Mouse (Mus musculus): ENCODE results near the gene Rpl35.
"Not testable (repeated sequence)": the region's sequence is repeated elsewhere in the genome, so short reads cannot be mapped to it uniquely, and the experiment has no call there.

Gene Rpl35

DNA sequence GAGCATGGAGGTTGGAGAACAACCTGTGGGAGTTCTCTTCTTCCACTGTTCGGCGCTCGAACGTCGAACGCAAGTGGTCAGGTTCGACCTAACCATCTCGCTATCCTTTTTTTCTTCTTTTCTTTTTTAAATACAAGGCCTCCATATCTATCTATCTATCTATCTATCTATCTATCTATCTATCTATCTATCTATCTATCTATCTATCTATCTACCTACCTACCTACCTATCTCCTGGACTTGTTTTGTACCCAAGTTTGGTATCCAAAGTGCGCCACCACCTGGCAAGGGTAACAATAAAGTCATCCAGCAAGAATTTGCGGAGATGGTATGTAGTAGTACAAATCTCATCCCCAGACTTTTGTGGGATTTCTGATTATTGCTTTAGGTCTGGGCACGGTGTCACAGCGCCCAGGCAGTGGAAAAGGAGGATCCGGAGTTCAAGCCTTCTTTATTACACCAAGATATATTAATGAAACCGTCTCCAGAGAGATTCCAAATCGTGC, at the start of gene Rpl35:
Rpl35 (minus strand) TSS at position 51 of the 506 bp plus-strand sequence.
- DNase-seq (ENCODE audit: low read depth, low spot score), result no peak

DNA sequence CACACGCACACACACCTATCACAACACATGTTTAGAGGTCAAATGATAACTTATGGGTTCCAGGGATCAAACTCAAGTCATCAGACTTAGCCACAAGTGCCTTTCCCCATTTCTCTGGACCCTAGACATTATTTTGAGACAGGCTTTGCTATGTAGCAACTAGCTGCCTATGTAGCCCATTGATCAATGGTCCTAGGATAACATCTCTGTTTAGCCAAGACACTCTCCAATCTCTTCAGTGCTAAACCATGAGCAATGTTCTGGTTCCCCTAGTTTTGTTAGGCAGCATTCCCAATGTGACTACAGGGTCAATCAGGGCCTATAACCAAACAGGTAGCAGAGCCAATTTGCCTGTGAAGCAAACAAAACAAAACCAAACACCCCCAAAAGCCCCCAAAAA, 43.1 kb upstream of the Rpl35 start:
- DNase-seq (ENCODE audit: low read depth, low spot score), result no peak

DNA sequence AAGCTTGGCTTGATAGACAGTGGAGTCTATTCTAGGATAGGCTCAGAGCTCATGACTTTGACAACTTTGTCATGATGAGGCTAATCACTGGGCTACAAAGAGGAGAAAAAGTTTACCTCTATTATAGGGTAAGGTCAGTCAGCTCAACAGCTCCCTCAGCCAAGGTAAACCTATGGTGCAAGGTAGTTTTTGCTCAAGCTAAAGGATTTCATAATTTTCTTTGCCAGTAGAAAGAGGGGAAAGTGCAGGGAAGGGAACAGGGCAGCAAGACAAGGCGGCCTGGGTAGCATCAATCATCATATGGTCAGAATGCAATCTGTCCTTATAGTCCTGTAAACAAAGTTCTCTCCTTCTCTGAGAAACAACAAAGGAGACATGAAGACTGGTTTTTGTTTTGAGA, 34.8 kb upstream of the Rpl35 start:
- no peak for DNase-seq (ENCODE audit: low read depth, low spot score)

DNA sequence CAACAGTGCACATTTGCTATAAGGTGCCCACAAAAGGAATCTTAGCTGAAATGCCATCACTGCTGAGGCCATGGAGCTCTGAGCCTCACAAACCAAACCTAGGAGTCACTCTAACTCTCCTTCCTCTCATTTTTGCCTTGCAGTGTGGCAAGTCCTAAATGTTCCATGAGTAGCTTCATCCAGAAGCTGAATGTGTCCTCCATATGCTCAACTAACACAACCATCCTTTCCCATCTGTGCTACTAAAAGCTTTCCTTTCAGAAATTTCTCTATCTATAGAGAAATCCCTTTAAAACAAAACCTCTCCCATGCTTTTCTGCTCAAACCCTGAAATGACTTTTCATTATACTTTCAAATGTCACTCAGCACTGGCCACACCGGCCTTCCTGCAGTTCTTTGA, 26.2 kb upstream of the Rpl35 start:
- no peak for DNase-seq (ENCODE audit: low read depth, low spot score)

DNA sequence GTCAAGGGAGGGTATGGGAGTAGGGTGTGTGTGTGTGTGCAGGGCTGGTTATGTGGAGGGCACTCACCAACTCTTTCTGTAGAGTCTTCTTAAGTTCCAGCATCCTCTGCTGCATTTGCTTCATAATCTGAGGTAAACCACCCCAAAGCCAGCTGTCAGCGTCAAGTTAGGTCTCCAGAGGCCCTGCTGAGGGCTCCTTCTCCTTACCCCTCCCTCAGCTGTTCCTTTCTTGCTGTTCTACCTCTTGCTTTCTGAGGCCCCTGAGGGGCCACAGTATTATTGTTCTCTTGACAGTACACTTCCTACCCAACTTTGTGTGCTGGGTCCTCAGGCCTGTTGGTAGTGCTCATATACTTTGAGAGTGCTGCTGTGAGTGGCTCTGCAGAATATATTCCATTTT, 14.6 kb upstream of the Rpl35 start:
- DNase-seq (ENCODE audit: low read depth, low spot score), result no peak

DNA sequence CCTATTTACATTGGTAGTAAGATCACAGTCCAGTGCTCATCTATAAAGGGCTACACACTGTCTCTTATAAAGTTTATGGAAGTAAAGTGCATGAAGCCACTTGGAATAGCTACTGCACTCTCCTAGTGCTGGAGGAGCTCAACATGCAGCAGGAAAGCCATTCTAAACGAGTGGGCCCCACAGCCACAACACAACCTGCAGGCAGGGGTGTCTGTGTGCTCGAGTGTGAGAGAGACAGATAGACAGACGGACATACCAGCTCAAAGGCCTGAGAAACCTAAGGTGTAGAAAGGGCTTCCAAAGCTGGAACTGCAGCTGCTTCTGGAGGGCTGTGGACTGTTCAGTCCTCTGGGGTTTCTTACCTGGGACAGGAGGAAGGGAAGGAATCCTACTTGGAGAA, 11.2 kb upstream of the Rpl35 start:
- DNase-seq (ENCODE audit: low read depth, low spot score), result no peak

DNA sequence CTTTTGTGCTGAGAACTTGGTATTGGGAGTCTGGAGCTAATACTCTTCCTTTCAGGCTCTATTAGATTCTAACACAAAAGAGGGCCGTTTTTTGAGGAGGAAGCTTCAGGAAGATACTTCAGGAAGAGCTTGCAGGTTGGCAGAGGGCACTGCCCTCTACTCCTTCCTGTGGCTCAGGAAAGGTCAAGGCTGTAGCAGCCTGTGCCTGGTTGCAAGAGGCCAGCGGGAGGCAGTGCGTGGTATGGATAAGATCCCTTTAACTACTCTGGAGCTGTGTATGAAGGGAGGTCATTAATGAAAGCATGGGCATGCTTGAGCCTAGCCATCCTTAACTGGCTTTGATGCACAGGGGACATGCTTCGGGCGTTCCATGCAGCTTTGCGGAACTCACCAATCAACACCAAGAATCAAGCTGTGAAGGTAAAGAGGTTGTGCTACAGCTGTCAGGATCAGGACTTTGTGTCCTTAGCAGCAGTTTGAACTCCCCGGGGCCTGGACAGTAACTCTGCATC, 7.4 kb upstream of the Rpl35 start:
- no peak for DNase-seq (ENCODE audit: low read depth, low spot score)

DNA sequence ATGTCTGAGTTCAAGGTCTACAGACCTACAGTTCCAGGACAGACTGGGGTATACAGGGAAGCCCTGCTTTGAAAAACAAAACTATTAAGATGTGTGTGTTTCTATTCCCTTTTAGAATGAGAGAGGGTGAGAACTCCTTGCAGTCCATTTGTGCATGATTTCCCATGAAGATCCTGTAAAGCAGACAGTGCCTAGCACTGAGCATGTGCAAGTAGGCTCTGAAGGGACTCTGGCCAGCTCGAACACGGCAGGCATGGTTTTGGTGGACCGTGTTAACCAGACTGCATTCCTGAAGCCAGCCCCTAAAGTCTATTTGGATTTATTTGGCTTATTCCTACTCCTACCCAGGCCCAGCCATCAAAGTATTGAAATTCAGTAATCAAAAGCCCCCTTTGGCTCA, 6.5 kb upstream of the Rpl35 start:
- DNase-seq (ENCODE audit: low read depth, low spot score), result no peak

DNA sequence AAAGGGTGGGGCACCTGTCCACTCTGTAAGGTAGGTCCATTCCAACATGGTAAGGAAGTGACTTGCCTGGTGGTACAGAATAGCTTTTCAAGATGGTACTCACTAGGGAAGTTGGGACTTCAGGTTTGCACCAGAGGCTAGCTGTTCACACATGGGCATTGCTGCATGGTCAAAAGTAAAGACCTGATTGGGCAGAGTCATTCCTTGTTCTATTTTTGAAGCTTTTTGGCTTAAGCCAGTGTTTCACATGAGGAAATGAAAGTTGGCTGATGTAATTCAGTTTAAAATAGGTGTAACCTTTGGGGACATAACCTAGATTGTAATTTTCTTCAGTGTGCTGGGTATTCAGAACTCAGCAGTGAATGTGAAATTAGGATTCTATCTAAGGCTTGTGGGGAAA, 5.8 kb upstream of the Rpl35 start:
- DNase-seq (ENCODE audit: low read depth, low spot score), result no peak

DNA sequence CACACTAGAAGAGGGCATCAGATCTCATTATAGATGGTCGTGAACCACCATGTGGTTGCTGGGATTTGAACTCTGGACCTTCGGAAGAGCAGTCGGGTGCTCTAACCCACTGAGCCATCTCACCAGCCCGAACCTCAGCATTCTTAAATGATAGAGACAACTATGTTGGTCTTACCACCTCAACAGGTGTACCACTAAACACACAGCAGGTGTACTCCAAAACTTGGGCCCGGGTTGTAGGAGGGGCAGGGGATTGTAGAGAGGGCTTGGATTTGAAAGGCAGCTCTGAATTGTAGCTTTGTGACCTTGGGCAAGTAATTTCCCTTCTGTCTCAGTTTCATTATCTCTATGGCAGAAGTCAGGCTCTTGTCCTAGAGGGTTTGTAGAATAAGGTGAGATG, 4.7 kb upstream of the Rpl35 start:
- not testable (repeated sequence) for DNase-seq (ENCODE audit: low read depth, low spot score)

DNA sequence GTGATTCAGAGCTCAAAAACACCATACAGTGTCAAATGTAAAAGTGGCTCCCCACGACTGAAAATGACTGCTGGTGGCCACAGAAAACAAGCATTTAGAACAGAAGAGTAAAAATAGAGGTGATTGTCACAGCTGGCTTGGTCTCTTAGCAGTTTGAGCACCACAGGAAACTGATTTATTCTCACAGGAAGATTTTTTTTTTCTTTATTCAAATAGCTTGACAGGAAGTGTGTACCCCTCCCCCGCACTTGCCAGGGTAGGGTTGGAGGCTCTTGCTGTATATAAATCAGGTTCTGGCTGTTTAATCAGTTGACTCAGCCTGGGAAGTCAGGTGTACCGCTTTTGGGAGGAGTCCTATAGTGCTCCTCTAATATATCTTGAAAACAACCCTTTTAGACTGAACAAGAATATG, 3.5 kb upstream of the Rpl35 start:
- no peak for DNase-seq (ENCODE audit: low read depth, low spot score)

DNA sequence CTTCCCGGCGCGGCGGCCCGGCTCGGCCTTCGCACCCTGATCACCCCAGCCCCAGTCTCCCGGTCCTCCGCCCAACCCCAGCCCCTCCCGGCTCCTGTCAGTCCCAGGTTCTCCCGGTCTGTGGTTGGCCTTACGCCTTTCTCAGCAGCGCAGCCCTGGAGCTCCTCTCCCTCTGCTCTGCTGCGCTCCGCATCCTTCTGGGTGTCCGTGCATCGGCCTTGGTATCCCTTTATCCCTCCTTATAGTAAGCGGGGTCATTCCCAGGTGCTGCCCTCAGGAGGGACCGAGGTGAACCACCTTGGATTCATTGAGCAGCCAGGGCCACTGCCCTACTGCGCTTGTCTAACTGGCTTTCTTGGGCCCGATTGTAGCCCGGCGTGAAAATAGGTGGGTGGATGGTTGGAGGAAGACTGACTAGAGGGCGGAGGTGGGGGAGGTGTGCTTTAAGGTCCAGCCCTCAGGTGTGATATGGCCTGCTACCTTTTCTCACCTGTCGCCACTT, 3.0 kb upstream of the Rpl35 start:
- DNase-seq (ENCODE audit: low read depth, low spot score), result no peak

DNA sequence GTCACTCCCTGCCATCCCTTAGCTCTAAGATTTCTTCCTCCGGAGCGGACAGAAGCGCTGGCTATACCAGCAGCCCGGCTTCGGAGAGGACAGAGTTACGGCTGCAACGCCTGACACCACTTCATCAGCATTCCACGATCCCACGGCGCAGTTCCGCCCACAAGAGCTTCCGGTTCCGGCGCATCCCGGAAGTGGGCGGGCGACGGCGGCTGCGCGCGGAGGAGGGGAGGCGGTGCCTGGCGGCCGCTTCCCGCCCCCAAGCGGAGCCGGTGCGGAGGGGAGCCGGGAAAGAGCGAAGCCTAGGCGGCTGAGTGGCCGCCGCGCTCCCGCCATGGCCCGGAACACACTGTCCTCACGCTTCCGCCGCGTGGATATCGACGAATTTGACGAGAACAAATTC, 2.4 kb upstream of the Rpl35 start:
- peak; percentile 86 for DNase-seq (ENCODE audit: low read depth, low spot score)

DNA sequence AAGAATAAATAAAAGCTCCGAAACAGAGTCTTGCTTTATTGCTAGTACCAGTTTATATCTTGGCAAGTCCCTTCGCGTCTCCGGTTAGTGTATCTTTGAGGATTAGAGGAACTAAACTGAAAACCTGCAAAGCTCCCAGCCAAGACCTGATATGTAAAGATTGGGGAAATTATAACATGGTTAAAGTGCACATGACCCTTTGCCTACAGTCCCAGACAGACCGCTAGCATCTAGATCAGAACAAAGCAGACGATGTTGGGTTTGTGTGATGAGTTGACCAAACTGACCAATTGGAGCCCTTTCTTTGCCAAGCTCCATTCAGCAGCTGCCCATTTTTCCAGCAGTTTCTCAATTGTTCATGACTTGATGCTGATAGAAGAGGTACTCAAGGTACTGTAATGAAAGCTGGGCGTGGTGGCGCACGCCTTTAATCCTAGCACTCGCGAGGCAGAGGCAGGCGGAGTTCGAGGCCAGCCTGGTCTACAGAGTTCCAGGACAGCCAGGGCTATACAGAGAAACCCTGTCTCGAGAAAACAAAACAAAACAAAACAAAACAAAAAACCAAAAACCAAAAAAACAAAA, 816 bp upstream of the Rpl35 start:
- DNase-seq (ENCODE audit: low read depth, low spot score), result no peak

DNA sequence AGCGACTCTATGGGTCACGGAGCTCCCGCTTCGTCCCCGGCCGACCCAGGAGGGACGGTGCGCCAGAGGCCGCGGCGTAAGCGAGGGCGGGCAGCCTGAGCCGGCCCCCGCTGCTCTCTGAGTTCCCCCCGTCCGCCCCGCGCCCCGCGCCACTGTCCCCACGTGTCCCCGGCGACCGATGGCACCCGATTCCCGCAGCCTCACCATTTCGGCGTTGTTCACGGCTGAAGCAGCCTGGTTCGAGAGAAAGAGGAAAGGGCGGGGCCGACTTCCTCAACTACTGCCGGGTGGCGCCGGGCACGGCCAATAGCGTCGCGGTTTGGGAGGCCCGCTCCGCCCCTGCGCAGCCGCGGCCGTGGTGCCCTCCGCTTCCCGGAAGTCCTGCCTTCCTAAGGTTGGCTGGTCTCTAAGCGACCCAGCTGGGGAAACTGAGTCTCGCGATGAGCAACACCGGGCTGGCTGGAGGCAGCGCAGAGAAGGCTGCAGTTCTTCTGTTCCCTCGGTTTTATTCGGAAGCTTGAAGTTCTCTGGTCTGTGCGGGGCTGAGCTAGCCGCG, 466 bp downstream of the Rpl35 start, which contains the start of gene Arpc5l:
Arpc5l (plus strand) TSS at position 469 of the 556 bp plus-strand sequence.
- peak; percentile 78 for DNase-seq (ENCODE audit: low read depth, low spot score)

DNA sequence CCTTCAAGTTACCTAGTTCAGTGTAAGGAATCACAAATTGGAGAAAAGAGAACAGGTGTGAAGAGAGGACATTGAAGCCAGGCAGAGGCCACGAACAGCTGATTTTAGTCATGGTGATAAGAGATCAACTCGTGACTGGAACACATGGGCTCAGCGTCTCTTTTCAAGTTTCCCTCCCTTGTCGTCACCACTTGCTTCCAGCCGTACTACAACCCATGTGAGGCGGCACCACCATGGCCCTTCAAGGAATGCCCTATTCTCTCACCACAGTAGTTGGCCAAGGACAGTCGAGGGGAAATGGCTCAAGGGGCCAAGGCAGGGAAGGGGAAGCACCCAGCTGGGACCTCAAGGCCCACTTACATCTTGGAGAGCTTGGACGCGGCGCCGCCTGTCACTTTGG, 1.1 kb downstream of the Rpl35 start:
- no peak for DNase-seq (ENCODE audit: low read depth, low spot score)

DNA sequence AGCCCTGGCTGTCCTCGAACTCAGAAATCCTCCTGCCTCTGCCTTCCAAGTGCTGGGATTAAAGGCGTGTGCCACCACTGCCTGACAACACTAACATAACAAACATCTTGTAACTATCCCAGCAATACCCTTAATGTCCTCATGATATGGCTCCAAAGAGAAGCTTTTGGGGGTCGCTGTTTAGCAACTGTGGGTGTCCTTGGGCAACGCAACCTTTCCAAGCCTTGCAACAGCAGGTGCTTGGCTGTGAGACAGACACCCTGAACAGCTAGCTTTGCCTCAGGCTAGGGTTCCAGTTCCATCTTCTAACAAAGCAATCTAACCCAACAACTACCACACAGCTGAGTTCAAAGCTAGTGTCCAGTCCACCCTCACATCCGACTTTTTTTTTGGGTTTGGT, 1.9 kb downstream of the Rpl35 start:
- no peak for DNase-seq (ENCODE audit: low read depth, low spot score)

DNA sequence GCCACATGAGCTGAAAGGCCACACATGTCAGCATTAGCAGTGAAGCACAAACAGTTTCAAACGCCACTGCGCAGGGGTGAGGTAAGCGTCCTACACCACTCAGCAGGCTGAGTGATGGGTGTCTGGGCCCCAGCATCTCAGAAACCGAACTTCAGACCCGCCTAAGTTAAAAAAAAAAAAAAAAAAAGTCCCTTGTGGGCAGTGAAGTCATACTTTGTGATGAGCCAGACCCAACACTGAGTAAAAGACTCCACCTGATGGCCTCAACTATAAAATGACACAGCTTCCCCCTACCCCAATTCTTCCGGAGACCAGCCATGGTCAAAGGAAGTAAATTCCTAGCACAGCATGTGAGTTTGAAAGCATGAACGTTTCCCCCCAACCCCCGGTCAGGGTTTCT, 2.3 kb downstream of the Rpl35 start:
- no peak for DNase-seq (ENCODE audit: low read depth, low spot score)

DNA sequence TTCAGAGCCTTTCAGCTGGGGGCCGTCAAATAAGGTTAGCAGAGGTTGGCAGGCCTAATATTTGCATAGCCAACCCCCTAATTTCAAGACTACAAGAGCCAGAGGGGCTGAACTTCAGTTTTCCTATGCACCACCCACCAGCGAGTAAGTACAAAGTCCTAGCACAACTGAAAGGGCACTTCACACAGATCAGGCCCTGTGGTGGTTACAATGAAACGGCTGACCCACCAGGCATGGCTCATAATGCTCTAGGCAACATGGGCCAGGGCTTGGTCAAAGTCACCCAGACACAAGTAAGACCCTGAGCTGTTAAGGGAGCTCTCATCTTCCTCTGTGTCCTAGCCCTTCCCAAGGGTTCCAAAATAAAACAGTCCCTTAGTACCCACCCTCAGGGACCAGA, 3.6 kb downstream of the Rpl35 start:
- no peak for DNase-seq (ENCODE audit: low read depth, low spot score)

DNA sequence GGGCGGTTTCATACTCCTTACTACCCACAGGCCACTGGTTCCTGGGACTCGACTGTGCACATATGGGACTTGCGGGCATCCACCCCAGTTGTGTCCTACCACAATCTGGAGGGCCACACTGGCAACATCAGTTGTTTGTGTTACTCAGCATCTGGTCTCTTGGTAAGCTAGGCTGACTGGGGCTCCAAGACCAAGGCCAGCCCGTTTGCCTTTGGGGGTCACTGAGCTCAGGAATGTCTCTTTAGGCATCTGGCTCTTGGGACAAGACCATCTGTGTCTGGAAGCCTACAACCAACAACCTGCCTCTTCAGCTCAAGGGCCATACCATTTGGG, 4.9 kb downstream of the Rpl35 start:
- no peak for DNase-seq (ENCODE audit: low read depth, low spot score)

DNA sequence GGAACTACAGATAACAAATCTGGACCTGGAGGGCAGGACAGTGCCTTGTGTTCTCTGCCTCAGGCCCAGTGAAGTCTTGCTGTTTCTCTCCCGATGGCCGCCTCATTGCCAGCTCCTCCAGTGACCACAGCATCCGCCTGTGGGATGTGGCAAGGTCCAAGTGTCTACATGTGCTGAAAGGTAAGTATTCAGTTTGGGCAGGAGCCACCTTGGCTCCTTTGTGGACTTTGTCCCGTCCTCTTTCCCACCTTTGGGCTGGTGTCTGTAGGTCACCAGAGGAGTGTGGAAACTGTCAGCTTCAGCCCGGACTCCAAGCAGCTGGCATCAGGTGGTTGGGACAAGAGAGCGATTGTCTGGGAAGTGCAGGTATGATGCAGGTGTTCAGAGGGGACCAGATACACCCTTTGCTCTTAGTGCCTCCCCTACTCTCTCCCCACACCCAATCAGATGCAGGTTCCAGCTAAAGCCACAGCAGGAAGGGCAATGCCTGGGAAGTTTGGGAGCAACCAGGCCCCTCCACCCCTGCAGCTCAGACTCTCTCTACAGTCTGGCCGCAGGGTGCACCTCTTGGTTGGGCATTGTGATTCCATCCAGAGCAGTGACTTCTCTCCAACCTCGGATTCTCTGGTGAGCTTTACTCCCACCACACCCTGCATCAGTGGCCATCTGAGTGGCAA, 5.4 kb downstream of the Rpl35 start:
- no peak for DNase-seq (ENCODE audit: low read depth, low spot score)

DNA sequence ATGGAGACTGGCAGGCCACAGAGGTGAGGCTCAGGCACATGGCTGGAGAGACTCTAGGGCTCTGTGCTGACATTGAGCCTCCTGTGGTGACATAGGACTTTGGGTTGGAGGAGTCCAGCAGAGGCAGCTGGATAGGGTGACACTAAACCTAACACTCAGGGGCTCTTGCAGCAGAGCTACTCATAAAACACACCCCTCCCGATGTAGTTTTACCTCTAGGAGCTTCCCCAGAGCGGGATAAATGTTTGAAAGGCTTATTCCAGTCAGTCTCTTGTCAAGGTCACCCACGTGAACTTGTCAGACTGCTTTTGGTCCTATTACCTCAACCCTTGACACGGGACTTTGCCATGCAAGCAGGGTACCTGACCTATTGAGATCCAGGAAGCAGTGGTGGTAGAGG, 6.0 kb downstream of the Rpl35 start:
- no peak for DNase-seq (ENCODE audit: low read depth, low spot score)

Measured in embryo, embryonic 11.5 days (tissue).